Mouse (Mus musculus): Measurements from ENCODE around the gene Casq2.

DNA sequence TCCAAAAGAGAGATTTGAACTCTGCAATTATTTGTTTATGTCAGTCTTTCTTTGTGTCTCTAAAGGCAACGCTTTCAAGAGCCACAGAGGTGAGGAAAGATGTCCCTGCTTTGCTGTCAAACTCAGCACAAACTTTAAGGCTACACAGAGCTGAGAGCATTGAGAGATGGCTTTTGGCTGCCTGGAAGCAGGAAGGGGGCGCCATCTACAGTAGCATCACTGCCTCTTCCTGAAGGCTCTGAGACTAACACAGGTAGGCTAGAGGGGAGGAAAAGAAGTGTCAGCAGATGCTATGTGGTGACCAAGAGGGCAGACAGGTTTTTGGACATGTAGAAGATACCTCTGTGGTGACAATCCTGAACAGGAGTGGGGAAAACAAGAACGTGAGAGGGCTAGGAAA lies 41.1 kb upstream of the Casq2 start:
- TF ChIP-seq CTCF (IDR thresholded peaks at IDR 0.05 in 2 of 3, conservative IDR thresholded peaks at IDR 0.05 in 1 of 3; ENCODE audit: control insufficient read depth in 1 of 3, insufficient read depth in 1 of 3, low read depth in 2 of 3, low read length in 3 of 3, poor library complexity in 1 of 3, severe bottlenecking in 1 of 3) (no peak), UBTF (IDR thresholded peaks at IDR 0.05; ENCODE audit: borderline replicate concordance, insufficient read depth, low read depth, low read length) (no peak), EP300 (IDR thresholded peaks at IDR 0.05; ENCODE audit: low read depth in 1 of 2, low read length in 2 of 2) (no peak), POLR2A (IDR thresholded peaks at IDR 0.05; ENCODE audit: control insufficient read depth in 1 of 2, insufficient read depth in 1 of 2, low read depth in 1 of 2, low read length in 2 of 2, poor library complexity in 1 of 2) (no peak), CHD2 (IDR thresholded peaks at IDR 0.05; ENCODE audit: low read length) (no peak), TAL1 (IDR thresholded peaks at IDR 0.05; ENCODE audit: low read length) (no peak), HCFC1 (IDR thresholded peaks at IDR 0.05; ENCODE audit: low read depth, low read length) (no peak), USF2 (IDR thresholded peaks at IDR 0.05; ENCODE audit: borderline replicate concordance in 1 of 2, insufficient read depth in 1 of 2, low read depth in 1 of 2, low read length in 2 of 2) (no peak), NELFE (IDR thresholded peaks at IDR 0.05; ENCODE audit: low read depth, low read length) (no peak), MXI1 (IDR thresholded peaks at IDR 0.05; ENCODE audit: low read depth, low read length) (no peak), POLR2AphosphoS2 (IDR thresholded peaks at IDR 0.05; ENCODE audit: low read length) (no peak), CHD1 (IDR thresholded peaks at IDR 0.05; ENCODE audit: low read depth, low read length) (no peak), ZNF384 (IDR thresholded peaks at IDR 0.05; ENCODE audit: low read depth, low read length) (no peak), ZKSCAN1 (IDR thresholded peaks at IDR 0.05; ENCODE audit: low read depth, low read length) (no peak)

Measured in MEL (cell line).